Mouse (Mus musculus) forebrain, embryonic 12.5 days (tissue): ENCODE results near the gene Olr1. TPM values are rescaled to one million over a fixed set of nuclear protein-coding genes. Genes with fewer than 3 reads are reported as not detected.

Experiments
- polyA plus RNA-seq: library from polyadenylated mRNA; unstranded; fragments of >200 nt; fragmentation: Nextera tagmentation; extraction: Ambion mirVana; gene quantifications from 2 replicates; pipeline ENCODE4 v1.2.1, GENCODE M21; 2016

The Olr1 gene
- polyA plus RNA-seq, 1 experiment from 2014 or later, result not detected

Other genes with a start within 250 kb of the Olr1 start
- gene Cd69, start 231.7 kb downstream of the Olr1 start, polyA plus RNA-seq, result not detected in 2 replicates
- gene 4922502D21Rik, start 175.4 kb downstream of the Olr1 start, polyA plus RNA-seq, result not detected in 2 replicates
- gene Clec12a, start 164.5 kb downstream of the Olr1 start, polyA plus RNA-seq, result 0.18 and 0.31 TPM in 2 replicates
- gene Clec12b, start 121.3 kb downstream of the Olr1 start, polyA plus RNA-seq, result not detected in 2 replicates
- gene Clec1b, start 109.9 kb downstream of the Olr1 start, polyA plus RNA-seq, result 5.8 and 7.1 TPM in 2 replicates
- 0.19 and 0.23 TPM in 2 replicates for gene Clec9a, start 98.3 kb downstream of the Olr1 start, polyA plus RNA-seq
- gene Clec1a, start 55.2 kb downstream of the Olr1 start, polyA plus RNA-seq, result 1.2 TPM in 2 replicates
- not detected in 2 replicates for gene Tmem52b, start 5.4 kb upstream of the Olr1 start, polyA plus RNA-seq
- 83.6 and 97.2 TPM in 2 replicates for gene Gabarapl1, start 26.0 kb upstream of the Olr1 start, polyA plus RNA-seq
- not detected in 2 replicates for gene Klre1, start 70.7 kb upstream of the Olr1 start, polyA plus RNA-seq
- gene Klrd1, start 84.6 kb upstream of the Olr1 start, polyA plus RNA-seq, result not detected in 2 replicates
- gene Klrk1, start 116.7 kb upstream of the Olr1 start, polyA plus RNA-seq, result 0.08 and 0.13 TPM in 2 replicates
- not detected in 2 replicates for gene Klrc3, start 136.2 kb upstream of the Olr1 start, polyA plus RNA-seq
- gene Klrc2, start 153.5 kb upstream of the Olr1 start, polyA plus RNA-seq, result not detected in 2 replicates
- not detected in 2 replicates for gene Klrc1, start 171.8 kb upstream of the Olr1 start, polyA plus RNA-seq
- not detected in 2 replicates for gene Klri1, start 210.0 kb upstream of the Olr1 start, polyA plus RNA-seq
- gene Klri2, start 233.3 kb upstream of the Olr1 start, polyA plus RNA-seq, result not detected in 2 replicates